Mouse (Mus musculus) ES-E14 (cell line): ENCODE measurements at regions not wholly inside any gene's neighbourhood (a gene's known extent, or its start where the extent isn't known, plus 50 kb on each side); places are given as distances from the start of the nearest gene placed in this dataset.

Experiments used
- DNase-seq: peaks from one replicate; pipeline ENCODE4 v3.0.0-alpha.2; 2013; ENCODE audit warnings: low read depth, low spot score
- H3K27ac ChIP-seq: 2 replicates; pipeline ENCODE4 v1.5.1; 2012; ENCODE audit warnings: low read depth, mild to moderate bottlenecking, low read length, moderate library complexity, mixed read lengths; ENCODE audit not compliant: poor library complexity, insufficient read depth, severe bottlenecking
- H3K36me3 ChIP-seq: 2 replicates; pipeline ENCODE4 v1.6.1; 2012; ENCODE audit warnings: mild to moderate bottlenecking, low read length, moderate library complexity, mixed read lengths; ENCODE audit not compliant: control insufficient read depth, poor library complexity, insufficient read depth, severe bottlenecking
- H3K4me1 ChIP-seq, 2 experiments: fragments of 150-350 bp in 1 of 2; sonication (generic) in 1 of 2; 2 replicates each; pipeline ENCODE4 v1.6.1; 2012; ENCODE audit warnings: low read length in 2 of 2, mild to moderate bottlenecking in 1 of 2, mixed read lengths in 1 of 2; ENCODE audit not compliant: control insufficient read depth in 2 of 2, insufficient read depth in 2 of 2, poor library complexity in 1 of 2
- H3K4me3 ChIP-seq, 2 experiments: fragments of 150-350 bp in 1 of 2; sonication (generic) in 1 of 2; 2 replicates each; pipeline ENCODE4 v1.5.1; 2012; ENCODE audit warnings: low read length in 2 of 2, low read depth in 1 of 2, mild to moderate bottlenecking in 1 of 2, mixed read lengths in 1 of 2; ENCODE audit not compliant: insufficient read depth in 1 of 2, poor library complexity in 1 of 2, severe bottlenecking in 1 of 2
- H3K9ac ChIP-seq: 2 replicates; pipeline ENCODE4 v1.6.1; 2012; ENCODE audit warnings: low read depth, mild to moderate bottlenecking, low read length, mixed read lengths; ENCODE audit not compliant: poor library complexity, insufficient read depth, severe bottlenecking
- H3K9me3 ChIP-seq: fragments of 150-350 bp; sonication (generic); 2 replicates; pipeline ENCODE4 v1.6.1; 2012; ENCODE audit warnings: low read depth, mild to moderate bottlenecking, low read length; ENCODE audit not compliant: control insufficient read depth, insufficient read depth
- CHD2 ChIP-seq: IDR thresholded peaks from 2 replicates; pipeline ENCODE4 v1.6.1; 2014; ENCODE audit warnings: mild to moderate bottlenecking, low read depth, low read length, inconsistent platforms
- HCFC1 ChIP-seq: IDR thresholded peaks from 2 replicates; pipeline ENCODE4 v1.6.1; 2012; ENCODE audit warnings: low read length, inconsistent platforms, borderline replicate concordance; ENCODE audit not compliant: insufficient read depth
- MAFK ChIP-seq: IDR thresholded peaks from 2 replicates; pipeline ENCODE4 v1.6.1; 2014; ENCODE audit warnings: mild to moderate bottlenecking, low read depth, low read length, inconsistent platforms; ENCODE audit not compliant: insufficient read depth
- ZC3H11A ChIP-seq: IDR thresholded peaks from 2 replicates; pipeline ENCODE4 v1.6.1; 2012; ENCODE audit warnings: low read depth, mild to moderate bottlenecking, inconsistent platforms, low read length, borderline replicate concordance
- ZNF384 ChIP-seq: IDR thresholded peaks from 2 replicates; pipeline ENCODE4 v1.6.1; 2012; ENCODE audit warnings: low read depth, low read length, inconsistent platforms
- in situ Hi-C, 2 experiments: fragments of 600-800 bp; cut with MboI; formaldehyde crosslinking; loops; one replicate each; pipeline ENCODE4 v1.15.1; 2025; ENCODE audit warnings: low sequenced_read_pairs in 2 of 2, inconsistent platforms in 1 of 2; ENCODE audit not compliant: unreplicated experiment in 2 of 2

- in situ Hi-C loops: no loop called here
- Histone ChIP-seq H3K36me3 (no peaks in the 10 kb centered on the region), H3K9ac (no peak overlapping the region), H3K27ac (no peak overlapping the region), H3K4me1 (no peaks in the 10 kb centered on the region), H3K9me3 (no peaks in the 10 kb centered on the region), H3K4me3 (no peak overlapping the region)
- DNase-seq: no peak
- no peak for TF ChIP-seq CHD2
- TF ChIP-seq ZC3H11A: no peak
- no peak for TF ChIP-seq ZNF384
- no peak for TF ChIP-seq MAFK
- no peak for TF ChIP-seq HCFC1
Observed at GRCm38 (mm10) chr14:89806825-89807224, 1335.6 kb upstream of the Pcdh20 start.

- H3K4me1 ChIP-seq: no peaks in the 10 kb centered on the region
- in situ Hi-C loops: no loop called here
Observed at GRCm38 (mm10) chr14:89804677-89805234, 1333.6 kb upstream of the Pcdh20 start.

DNA sequence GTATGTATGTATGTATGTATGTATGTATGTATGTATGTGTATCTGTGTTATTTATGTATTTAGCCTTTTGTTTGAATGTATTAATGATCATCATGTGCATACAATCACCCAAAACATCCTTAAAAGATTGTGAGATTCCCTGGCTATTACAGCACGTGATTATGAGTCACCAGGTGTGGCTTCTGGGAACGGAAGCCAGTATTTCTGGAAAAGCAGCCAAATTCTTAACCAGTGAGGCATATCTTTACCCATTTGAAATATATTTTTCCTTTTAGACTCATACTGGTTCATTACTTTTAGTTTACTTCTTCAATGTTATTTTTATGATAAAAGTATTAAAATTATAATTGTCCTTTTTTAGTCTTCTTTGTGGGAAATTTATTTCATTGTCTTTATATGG is 1284.6 kb upstream of the Pcdh20 start:
- H3K27ac ChIP-seq: no peak overlapping the region
- H3K4me3 ChIP-seq: no peak overlapping the region
- no peaks in the 10 kb centered on the region for H3K36me3 ChIP-seq
- no peak for DNase-seq
- H3K9me3 ChIP-seq: no peaks in the 10 kb centered on the region
- no peak for TF ChIP-seq HCFC1
- no peak for TF ChIP-seq ZC3H11A
- no peak for TF ChIP-seq MAFK
- no peak for TF ChIP-seq ZNF384
- TF ChIP-seq CHD2: no peak
- in situ Hi-C loops: no loop called here
- no peak overlapping the region for H3K9ac ChIP-seq
- H3K4me1 ChIP-seq: no peaks in the 10 kb centered on the region

More at GRCm38 (mm10) chr14:89804677-89805234, 1333.6 kb upstream of the Pcdh20 start:
- no peak overlapping the region for H3K4me3 ChIP-seq
- no peak overlapping the region for H3K27ac ChIP-seq
- no peak for DNase-seq
- no peaks in the 10 kb centered on the region for H3K9me3 ChIP-seq
- no peak overlapping the region for H3K9ac ChIP-seq
- no peak for TF ChIP-seq ZC3H11A
- 0 out of 2 replicates have a peak, but pooled peaks have one; percentile 35 for TF ChIP-seq MAFK
- H3K36me3 ChIP-seq: no peaks in the 10 kb centered on the region

DNA sequence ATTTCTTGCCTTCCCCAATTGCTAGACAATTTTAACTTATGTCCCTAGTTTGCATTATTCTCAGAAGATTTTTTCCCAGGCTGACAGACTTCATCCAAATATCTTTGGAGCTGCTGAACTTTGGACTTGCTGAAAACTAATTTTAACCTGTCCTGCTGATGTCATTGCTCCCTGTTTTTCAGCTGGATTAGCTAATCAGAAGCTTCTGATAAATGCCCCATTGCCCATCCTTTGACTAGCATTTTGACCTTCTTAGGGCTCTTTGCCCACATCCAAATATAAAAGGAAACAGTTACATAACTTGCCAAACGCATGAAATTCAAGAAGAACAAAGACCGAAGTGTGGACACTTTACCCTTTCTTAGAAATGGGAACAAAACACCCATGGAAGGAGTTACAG is 1242.5 kb upstream of the Pcdh20 start:
- Histone ChIP-seq H3K27ac (no peak overlapping the region), H3K36me3 (no peaks in the 10 kb centered on the region), H3K4me1 (no peaks in the 10 kb centered on the region), H3K4me3 (no peak overlapping the region), H3K9ac (no peak overlapping the region), H3K9me3 (no peaks in the 10 kb centered on the region)
- in situ Hi-C loops: no loop called here
- DNase-seq: no peak
- no peak for TF ChIP-seq HCFC1
- no peak for TF ChIP-seq CHD2
- TF ChIP-seq MAFK: no peak
- TF ChIP-seq ZC3H11A: no peak
- no peak for TF ChIP-seq ZNF384
